Mouse (Mus musculus): ENCODE data around the gene Fzd5.

- TF ChIP-seq POLR2A (IDR thresholded peaks at IDR 0.05; ENCODE audit: borderline replicate concordance, insufficient read depth, low read length) (no peak), CTCF (IDR thresholded peaks at IDR 0.05; ENCODE audit: borderline replicate concordance, insufficient read depth, low read depth, low read length) (no peak)
These were observed 6.1 kb downstream of the Fzd5 start for GRCm38 (mm10) chr1:64731341-64732020.

Measured in cerebellum, adult 2 months (tissue).